Mouse (Mus musculus) heart, embryonic 14.5 days (tissue): ENCODE measurements around the gene Larp4b. TPM values are rescaled to one million over a fixed set of nuclear protein-coding genes. Genes with fewer than 3 reads are reported as not detected.

Experiments
- ATAC-seq: fragments of 200-750 bp; cut with Nextera tagmentation; 2 replicates; pipeline ENCODE4 v1.8.0; 2017; ENCODE audit warnings: low read depth, moderate TSS enrichment; ENCODE audit not compliant: insufficient number of reproducible peaks, insufficient read depth, low FRiP score
- H3K27ac ChIP-seq, 2 experiments: fragments of 200-500 bp in 1 of 2; fragments of 300-500 bp in 1 of 2; sonication (generic) in 1 of 2; replicated peaks in 1 of 2; 2 replicates each; pipeline ENCODE4 v1.5.1; 2012 to 2014; ENCODE audit warnings: low read depth in 2 of 2, low read length in 2 of 2, control low read depth in 1 of 2, mild to moderate bottlenecking in 1 of 2, mixed read lengths in 1 of 2; ENCODE audit not compliant: control insufficient read depth in 1 of 2, insufficient read depth in 1 of 2
- H3K27me3 ChIP-seq: fragments of 300-500 bp; sonication (generic); 2 replicates; pipeline ENCODE4 v1.6.1; 2014; ENCODE audit warnings: mild to moderate bottlenecking, low read length, control low read depth; ENCODE audit not compliant: control insufficient read depth, insufficient read depth
- H3K36me3 ChIP-seq: fragments of 300-500 bp; sonication (generic); 2 replicates; pipeline ENCODE4 v1.6.1; 2014; ENCODE audit warnings: mild to moderate bottlenecking, control low read depth, low read length, mixed read lengths; ENCODE audit not compliant: control insufficient read depth, insufficient read depth
- H3K4me1 ChIP-seq, 2 experiments: fragments of 200-500 bp in 1 of 2; fragments of 300-500 bp in 1 of 2; sonication (generic) in 1 of 2; 2 replicates each; pipeline ENCODE4 v1.6.1; 2012 to 2014; ENCODE audit warnings: low read length in 2 of 2, control low read depth in 1 of 2, mixed read lengths in 1 of 2; ENCODE audit not compliant: control insufficient read depth in 2 of 2, insufficient read depth in 2 of 2
- H3K4me2 ChIP-seq: fragments of 300-500 bp; sonication (generic); 2 replicates; pipeline ENCODE4 v1.6.1; 2014; ENCODE audit warnings: mild to moderate bottlenecking, low read length
- H3K4me3 ChIP-seq, 2 experiments: fragments of 200-500 bp in 1 of 2; fragments of 300-500 bp in 1 of 2; sonication (generic) in 1 of 2; 2 replicates each; pipeline ENCODE4 v1.5.1; 2012 to 2014; ENCODE audit warnings: low read length in 2 of 2, mild to moderate bottlenecking in 2 of 2, control low read depth in 1 of 2, low read depth in 1 of 2, moderate library complexity in 1 of 2; ENCODE audit not compliant: control insufficient read depth in 1 of 2, insufficient read depth in 1 of 2
- H3K9ac ChIP-seq: fragments of 300-500 bp; sonication (generic); 2 replicates; pipeline ENCODE4 v1.6.1; 2014; ENCODE audit warnings: mild to moderate bottlenecking, low read length
- H3K9me3 ChIP-seq: fragments of 300-500 bp; sonication (generic); 2 replicates; pipeline ENCODE4 v1.6.1; 2016; ENCODE audit warnings: low read length, control low read depth; ENCODE audit not compliant: control insufficient read depth
- WGBS: fragments of 180-500 bp; shearing (Covaris S2); extraction: QIAGEN DNeasy Blood & Tissue Kit; methylation state at CpG from one replicate; pipeline ENCODE4 v1.1.7; 2014; 5-methylcytosine and 5-hydroxymethylcytosine counted together
- polyA plus RNA-seq: library from polyadenylated mRNA; unstranded; fragments of >200 nt; fragmentation: Nextera tagmentation; extraction: Ambion mirVana; gene quantifications from 2 replicates; pipeline ENCODE4 v1.2.1, GENCODE M21; 2014

The Larp4b gene
- polyA plus RNA-seq, 1 experiment from 2014 or later, result 36.1 TPM

- Histone ChIP-seq H3K9me3 (no peaks in the 10 kb centered on the region), H3K4me3 (no peak overlapping the region), H3K27ac (no peak overlapping the region), H3K9ac (no peak overlapping the region), H3K4me1 (peaks cover 0 to 22% of the 10 kb centered on the region in 2 experiments; a peak in 3 of 4 replicates), H3K4me2 (no peak overlapping the region), H3K27me3 (no peaks in the 10 kb centered on the region), H3K36me3 (0 out of 2 replicates have a peak, but pooled peaks cover 4% of the 10 kb centered on the region)
- ATAC-seq, result no peak
- WGBS, result 94% methylated on average over 2 of the region's 2 CpGs
Measured at GRCm38 (mm10) chr13:9100517-9100916, 6.8 kb downstream of the Larp4b start.

- no peak for ATAC-seq
- Histone ChIP-seq H3K27ac (no peak overlapping the region), H3K27me3 (no peaks in the 10 kb centered on the region), H3K4me3 (no peak overlapping the region), H3K4me2 (no peak overlapping the region), H3K36me3 (peaks cover 9% of the 10 kb centered on the region; the same call in 1 of the 2 replicates), H3K4me1 (peaks cover 0 to 12% of the 10 kb centered on the region in 2 experiments; a peak in 2 of 4 replicates), H3K9me3 (no peaks in the 10 kb centered on the region), H3K9ac (no peak overlapping the region)
- WGBS, result 74% methylated on average over 5 of the region's 5 CpGs
Measured at GRCm38 (mm10) chr13:9106246-9106645, 12.6 kb downstream of the Larp4b start.

GRCm38 (mm10) chr13:9106992-9107858 is 13.5 kb downstream of the Larp4b start:
- H3K9me3 ChIP-seq, result no peaks in the 10 kb centered on the region
- peaks cover 10% of the 10 kb centered on the region; the same call in 1 of the 2 replicates for H3K36me3 ChIP-seq
- no peak overlapping the region for H3K9ac ChIP-seq
- H3K4me1 ChIP-seq, result peaks cover 0 to 12% of the 10 kb centered on the region in 2 experiments; a peak in 2 of 4 replicates
- H3K4me3 ChIP-seq, result no peak overlapping the region
- no peaks in the 10 kb centered on the region for H3K27me3 ChIP-seq
- ATAC-seq, result no peak
- H3K4me2 ChIP-seq, result no peak overlapping the region
- 76% methylated on average over 2 of the region's 2 CpGs for WGBS
- no peak overlapping the region for H3K27ac ChIP-seq

- no peaks in the 10 kb centered on the region for H3K27me3 ChIP-seq
- 80% methylated on average over 3 of the region's 3 CpGs for WGBS
- ATAC-seq, result no peak
- H3K4me2 ChIP-seq, result no peak overlapping the region
- peaks cover 6% of the 10 kb centered on the region; the same call in 1 of the 2 replicates for H3K36me3 ChIP-seq
- H3K4me3 ChIP-seq, result no peak overlapping the region
- H3K27ac ChIP-seq, result no peak overlapping the region
- H3K4me1 ChIP-seq, result peaks cover 4 to 23% of the 10 kb centered on the region in 2 experiments
- no peak overlapping the region for H3K9ac ChIP-seq
- no peaks in the 10 kb centered on the region for H3K9me3 ChIP-seq
Measured at GRCm38 (mm10) chr13:9113735-9114134, 20.1 kb downstream of the Larp4b start.

- Histone ChIP-seq H3K9me3 (no peaks in the 10 kb centered on the region), H3K4me2 (no peak overlapping the region), H3K9ac (no peak overlapping the region), H3K4me1 (peaks cover 4 to 29% of the 10 kb centered on the region in 2 experiments), H3K27me3 (no peaks in the 10 kb centered on the region), H3K27ac (no peak overlapping the region), H3K4me3 (no peak overlapping the region), H3K36me3 (peaks cover 40% of the 10 kb centered on the region)
- ATAC-seq, result no peak
- 71% methylated on average over 10 of the region's 10 CpGs for WGBS
Measured at GRCm38 (mm10) chr13:9120835-9121542, 27.3 kb downstream of the Larp4b start.

GRCm38 (mm10) chr13:9122045-9122444 is 28.4 kb downstream of the Larp4b start:
- Histone ChIP-seq H3K27me3 (no peaks in the 10 kb centered on the region), H3K4me1 (peaks cover 0 to 20% of the 10 kb centered on the region in 2 experiments; a peak in 3 of 4 replicates), H3K4me2 (no peak overlapping the region), H3K4me3 (no peak overlapping the region), H3K27ac (no peak overlapping the region), H3K36me3 (peaks cover 45% of the 10 kb centered on the region), H3K9me3 (no peaks in the 10 kb centered on the region), H3K9ac (no peak overlapping the region)
- ATAC-seq, result no peak
- WGBS, result 67% methylated on average over 4 of the region's 4 CpGs

GRCm38 (mm10) chr13:9125193-9125592 is 31.5 kb downstream of the Larp4b start:
- H3K36me3 ChIP-seq, result peaks cover 63% of the 10 kb centered on the region

More at GRCm38 (mm10) chr13:9125193-9125592, 31.5 kb downstream of the Larp4b start:
- Histone ChIP-seq H3K9ac (no peak overlapping the region), H3K27me3 (no peaks in the 10 kb centered on the region), H3K4me1 (peaks cover 5 to 34% of the 10 kb centered on the region in 2 experiments), H3K4me2 (no peak overlapping the region), H3K4me3 (no peak overlapping the region), H3K27ac (no peak overlapping the region), H3K9me3 (no peaks in the 10 kb centered on the region)
- 65% methylated on average over 7 of the region's 7 CpGs for WGBS
- ATAC-seq, result no peak
